Mouse (Mus musculus): ENCODE results near the gene Nup210l.
A peak's percentile ranks its signal among the peaks of the same experiment; 100 is the strongest.
"Not testable (repeated sequence)": the region's sequence is repeated elsewhere in the genome, so short reads cannot be mapped to it uniquely, and the experiment has no call there.

Nup210l gene

DNA sequence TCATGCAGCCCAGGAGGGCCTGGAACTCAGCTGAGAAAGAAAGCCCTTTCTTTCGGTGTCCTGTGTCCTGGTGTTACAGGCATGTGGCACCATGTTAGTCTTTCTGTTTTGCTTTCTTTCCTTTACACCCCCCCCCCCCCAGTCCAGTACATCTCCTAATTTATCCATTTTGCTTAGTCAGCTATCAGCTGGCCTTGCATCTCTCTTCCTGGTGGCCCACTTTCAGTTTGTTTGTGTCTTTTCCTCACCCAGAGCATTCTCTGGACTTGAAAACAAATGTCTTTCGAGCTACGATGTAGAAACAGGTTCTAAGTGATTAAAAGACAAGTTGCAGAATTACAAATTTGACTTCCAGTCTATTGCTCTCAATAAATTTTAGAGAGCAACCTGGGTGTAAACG, 118.5 kb downstream of the Nup210l start:
- DNase-seq (ENCODE audit: low read depth, low spot score) = no peak

- no peak for DNase-seq (ENCODE audit: low read depth, low spot score)
Measured at GRCm38 (mm10) chr3:90222941-90223340, 119.0 kb downstream of the Nup210l start.

DNA sequence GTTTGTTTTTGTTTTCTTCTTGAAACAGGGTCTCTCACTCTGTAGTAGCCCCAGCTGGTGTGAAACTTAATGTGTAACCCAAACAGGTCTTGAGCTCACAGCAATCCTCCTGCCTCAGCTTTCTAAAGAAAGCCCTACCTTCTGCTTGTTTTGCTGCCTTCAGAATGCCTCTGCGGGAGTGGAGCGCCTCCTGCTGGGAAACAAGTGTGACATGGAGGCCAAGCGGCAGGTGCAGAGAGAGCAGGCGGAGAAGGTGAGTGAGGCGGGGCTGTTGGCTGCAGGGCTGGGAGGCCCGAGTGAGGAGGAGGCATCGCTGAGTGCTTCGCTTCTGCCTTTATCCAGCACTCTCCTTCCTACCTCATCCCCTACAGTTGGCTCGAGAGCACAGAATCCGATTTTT, 120.4 kb downstream of the Nup210l start:
- peak; percentile 84 for DNase-seq (ENCODE audit: low read depth, low spot score)

DNA sequence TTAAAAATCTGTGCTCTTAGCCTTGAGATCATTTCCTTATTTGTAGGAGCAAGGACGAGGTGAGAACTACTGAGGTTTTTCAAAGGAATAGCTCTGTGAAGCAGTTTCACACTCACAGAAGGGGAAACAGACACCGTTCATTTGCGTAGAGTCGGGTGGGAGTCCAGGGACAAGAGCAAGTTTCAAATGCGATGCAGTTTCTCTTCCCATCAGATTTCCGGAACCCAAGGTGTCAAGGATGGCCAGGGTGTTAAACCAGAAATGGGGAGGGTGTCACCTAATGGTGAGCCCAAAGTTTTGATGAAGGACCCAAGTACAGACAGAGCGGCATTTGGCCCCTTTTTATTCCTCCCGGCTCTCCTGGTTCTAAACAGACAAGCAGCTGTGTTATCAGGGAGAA, 127.1 kb downstream of the Nup210l start:
- no peak for DNase-seq (ENCODE audit: low read depth, low spot score)

DNA sequence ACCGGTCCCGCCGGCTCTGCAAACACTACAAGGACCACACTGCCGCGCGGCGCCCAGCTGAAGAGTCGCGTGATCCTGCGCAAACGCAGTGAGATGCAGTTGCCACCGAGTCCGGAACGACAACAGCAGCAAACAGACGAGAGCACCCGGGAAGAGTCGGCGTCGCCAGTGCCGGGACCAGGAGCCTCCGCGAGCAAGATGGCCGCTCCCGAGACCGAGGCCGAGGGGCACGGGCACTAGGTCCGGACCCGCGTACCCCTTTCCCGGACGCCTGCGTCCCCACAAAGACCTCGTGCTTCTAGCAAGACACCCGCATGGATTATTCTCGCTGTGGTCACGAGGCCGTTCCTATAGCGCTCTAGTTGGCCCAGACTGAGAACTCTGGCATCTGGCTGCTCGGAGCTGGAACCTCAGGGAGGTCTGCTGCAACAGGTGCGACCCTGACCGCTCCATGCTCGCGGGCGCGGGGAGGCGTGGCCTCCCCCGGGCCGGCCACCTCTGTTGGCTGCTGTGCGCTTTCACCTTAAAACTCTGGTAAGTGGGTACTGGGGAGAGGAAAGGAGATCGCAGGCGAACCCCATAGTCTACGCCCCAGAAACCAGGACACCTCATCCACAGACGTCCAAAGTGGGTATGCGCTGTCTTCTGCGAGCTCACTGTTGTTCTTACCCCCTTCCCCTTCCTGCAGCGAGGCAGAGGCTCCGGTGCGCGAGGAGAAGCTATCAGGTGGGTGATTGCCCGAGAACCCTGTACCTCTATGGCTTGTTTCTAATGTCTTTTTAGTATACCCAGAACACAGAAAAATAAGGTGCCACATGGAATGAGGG, 127.8 kb downstream of the Nup210l start, which contains the start of gene Jtb:
Jtb (plus strand) TSS at position 91 of the 827 bp plus-strand sequence.
- DNase-seq (ENCODE audit: low read depth, low spot score) = peak; percentile 97

GRCm38 (mm10) chr3:90241251-90241650, 137.3 kb downstream of the Nup210l start:
- no peak for DNase-seq (ENCODE audit: low read depth, low spot score)

DNA sequence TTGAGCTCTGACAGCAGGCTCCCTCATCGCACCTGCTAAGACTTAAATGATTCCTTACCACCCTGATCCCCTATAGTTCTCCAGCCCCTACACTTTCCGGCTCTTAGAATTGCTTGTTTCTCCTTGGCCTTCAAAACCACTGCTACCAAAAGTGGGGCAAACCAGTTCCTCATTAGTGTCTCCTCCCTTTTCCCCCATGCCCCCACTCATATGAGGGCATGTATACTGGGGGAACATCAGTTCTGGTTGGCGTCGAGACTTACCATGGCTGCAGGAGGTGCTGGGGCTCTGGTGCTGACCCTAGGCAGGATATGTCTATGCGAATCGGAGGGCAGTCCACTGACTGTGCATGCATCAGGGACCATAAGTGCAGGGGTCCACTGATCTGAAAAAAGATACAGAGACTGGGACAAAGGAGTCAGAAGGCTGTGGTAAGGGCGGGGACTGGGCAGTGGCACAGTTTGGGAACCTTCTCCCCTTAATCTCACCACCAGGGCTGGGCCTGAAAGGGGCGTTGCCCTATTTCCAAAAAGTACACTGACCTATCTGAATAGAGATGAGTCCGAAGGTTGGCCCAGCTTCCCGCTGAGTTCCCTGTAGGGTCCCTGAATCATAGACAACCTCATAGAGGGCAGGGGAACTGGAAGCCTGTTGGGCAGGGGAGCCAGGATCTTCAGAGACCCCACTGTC, 137.9 kb downstream of the Nup210l start:
- DNase-seq (ENCODE audit: low read depth, low spot score) = no peak

- peak; percentile 83 for DNase-seq (ENCODE audit: low read depth, low spot score)
Measured at GRCm38 (mm10) chr3:90242984-90243775, 139.2 kb downstream of the Nup210l start, which contains the start of gene Creb3l4. Creb3l4 (minus strand) TSS chr3:90243512.

DNA sequence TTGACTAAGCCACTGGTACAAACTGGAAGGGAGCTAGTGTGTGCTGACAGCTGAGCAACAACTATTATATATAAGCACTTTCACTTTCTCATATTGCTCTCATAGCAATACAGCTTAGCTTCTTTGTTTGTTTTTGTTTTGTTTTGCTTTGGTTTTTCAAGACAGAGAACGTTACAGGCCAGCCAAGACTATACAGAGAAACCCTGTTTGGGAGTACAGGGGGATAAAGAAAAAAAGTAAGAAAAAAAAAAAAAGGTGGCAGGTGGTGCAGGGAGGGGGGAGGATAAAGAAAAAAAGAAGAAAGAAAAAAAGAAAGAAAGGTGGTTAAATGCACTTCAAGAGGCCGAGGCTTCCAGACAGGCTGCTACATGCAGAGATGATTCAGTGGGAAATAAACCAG, 141.5 kb downstream of the Nup210l start:
- no peak for DNase-seq (ENCODE audit: low read depth, low spot score)

- no peak for DNase-seq (ENCODE audit: low read depth, low spot score)
Measured at GRCm38 (mm10) chr3:90247630-90247959, 143.7 kb downstream of the Nup210l start.

DNA sequence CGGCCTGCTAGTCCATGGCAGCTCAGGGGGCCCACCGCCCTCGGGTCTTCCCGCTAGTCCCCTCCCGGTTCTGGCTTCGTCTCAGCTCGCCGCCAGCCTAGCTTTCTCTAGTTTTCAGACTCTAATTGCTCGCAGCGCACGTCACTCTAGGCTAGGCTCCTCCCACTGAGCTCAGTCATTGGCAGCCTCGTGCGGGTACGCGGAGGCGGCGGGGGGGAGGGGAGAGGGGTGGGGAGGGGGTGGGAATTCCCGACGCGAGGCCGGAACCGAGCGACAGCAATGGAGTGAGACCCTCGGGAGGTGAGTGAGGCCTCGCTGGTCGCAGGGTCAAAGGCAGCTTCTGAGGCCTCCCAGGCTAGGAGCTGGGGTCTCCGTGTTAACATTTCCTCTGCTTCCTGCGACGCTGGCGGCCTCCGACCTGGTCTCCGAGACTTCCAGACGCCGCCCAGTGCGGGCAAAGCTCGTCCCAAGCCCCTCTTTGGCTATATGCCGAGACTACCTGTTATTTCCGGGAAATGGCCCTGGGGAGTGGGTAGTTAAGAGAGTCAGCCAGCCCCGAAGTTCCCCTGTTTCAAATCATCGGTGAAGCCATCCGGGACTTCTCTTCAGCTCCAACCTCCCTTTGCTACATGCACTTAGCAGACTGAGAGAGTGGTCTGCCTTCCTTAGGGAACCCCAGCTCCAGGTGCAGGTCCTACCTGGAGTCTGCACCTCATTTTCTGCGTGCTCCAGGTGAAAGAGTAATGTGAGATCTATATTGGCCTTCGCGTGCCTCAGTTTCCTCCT, 144.2 kb downstream of the Nup210l start, which contains the start of gene Slc39a1:
Slc39a1 (plus strand) TSS at position 213 of the 786 bp plus-strand sequence.
- peak; percentile 95 for DNase-seq (ENCODE audit: low read depth, low spot score)

DNA sequence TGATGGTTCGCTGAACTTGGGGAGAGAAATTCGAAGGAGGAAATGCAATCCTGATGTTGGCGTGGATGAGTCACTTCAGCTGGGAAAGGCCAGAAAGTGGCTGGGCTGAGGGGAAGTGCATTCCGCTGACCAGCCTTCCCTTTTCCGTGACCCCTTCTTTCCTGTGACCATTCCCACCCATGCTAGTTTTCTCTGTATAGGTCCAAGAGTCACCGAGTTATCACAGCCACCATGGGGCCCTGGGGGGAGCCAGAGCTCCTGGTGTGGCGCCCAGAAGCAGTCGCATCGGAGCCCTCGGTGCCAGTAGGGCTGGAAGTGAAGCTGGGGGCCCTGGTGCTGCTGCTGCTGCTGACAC, 144.8 kb downstream of the Nup210l start:
- no peak for DNase-seq (ENCODE audit: low read depth, low spot score)

DNA sequence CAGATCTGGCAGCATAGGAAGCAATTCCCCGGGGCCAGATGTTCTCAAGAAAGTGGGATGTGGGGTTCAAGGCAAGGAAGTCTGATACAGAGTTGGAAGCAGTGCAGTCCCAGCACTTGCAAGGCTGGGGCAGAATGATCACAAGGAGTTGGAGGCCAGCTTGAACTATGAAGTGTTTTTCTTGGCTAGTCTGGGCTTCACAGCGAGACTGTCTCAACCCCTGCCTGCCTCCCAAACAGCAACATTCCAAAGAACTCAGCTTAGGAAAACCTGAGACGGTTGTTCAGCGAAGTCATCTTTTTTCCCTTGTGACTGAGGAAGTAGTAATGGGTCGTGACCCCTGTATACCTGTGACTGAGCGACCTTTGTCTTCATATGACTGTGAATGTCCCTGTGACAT, 146.9 kb downstream of the Nup210l start:
- no peak for DNase-seq (ENCODE audit: low read depth, low spot score)

DNA sequence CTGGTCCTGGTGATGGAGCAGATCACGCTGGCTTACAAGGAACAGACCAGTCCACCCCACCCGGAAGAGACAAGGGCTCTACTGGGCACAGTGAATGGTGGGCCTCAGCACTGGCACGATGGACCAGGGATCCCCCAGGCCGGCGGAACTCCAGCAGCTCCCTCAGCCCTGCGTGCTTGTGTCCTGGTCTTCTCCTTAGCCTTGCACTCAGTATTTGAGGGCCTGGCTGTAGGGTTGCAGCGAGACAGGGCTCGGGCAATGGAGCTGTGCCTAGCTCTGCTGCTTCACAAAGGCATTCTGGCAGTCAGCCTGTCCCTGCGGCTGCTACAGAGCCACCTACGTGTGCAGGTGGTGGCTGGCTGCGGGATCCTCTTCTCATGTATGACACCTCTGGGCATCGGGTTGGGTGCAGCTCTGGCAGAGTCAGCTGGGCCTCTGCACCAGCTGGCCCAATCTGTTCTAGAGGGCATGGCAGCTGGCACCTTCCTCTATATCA, 147.8 kb downstream of the Nup210l start:
- DNase-seq (ENCODE audit: low read depth, low spot score) = not testable (repeated sequence)

GRCm38 (mm10) chr3:90252659-90253058, 148.7 kb downstream of the Nup210l start:
- not testable (repeated sequence) for DNase-seq (ENCODE audit: low read depth, low spot score)

- not testable (repeated sequence) for DNase-seq (ENCODE audit: low read depth, low spot score)
Measured at GRCm38 (mm10) chr3:90253174-90253573, 149.2 kb downstream of the Nup210l start.

GRCm38 (mm10) chr3:90253653-90254418, 149.9 kb downstream of the Nup210l start, which contains the start of gene Crtc2:
Crtc2 (plus strand) TSS chr3:90254163.
- peak; percentile 98 for DNase-seq (ENCODE audit: low read depth, low spot score)

DNA sequence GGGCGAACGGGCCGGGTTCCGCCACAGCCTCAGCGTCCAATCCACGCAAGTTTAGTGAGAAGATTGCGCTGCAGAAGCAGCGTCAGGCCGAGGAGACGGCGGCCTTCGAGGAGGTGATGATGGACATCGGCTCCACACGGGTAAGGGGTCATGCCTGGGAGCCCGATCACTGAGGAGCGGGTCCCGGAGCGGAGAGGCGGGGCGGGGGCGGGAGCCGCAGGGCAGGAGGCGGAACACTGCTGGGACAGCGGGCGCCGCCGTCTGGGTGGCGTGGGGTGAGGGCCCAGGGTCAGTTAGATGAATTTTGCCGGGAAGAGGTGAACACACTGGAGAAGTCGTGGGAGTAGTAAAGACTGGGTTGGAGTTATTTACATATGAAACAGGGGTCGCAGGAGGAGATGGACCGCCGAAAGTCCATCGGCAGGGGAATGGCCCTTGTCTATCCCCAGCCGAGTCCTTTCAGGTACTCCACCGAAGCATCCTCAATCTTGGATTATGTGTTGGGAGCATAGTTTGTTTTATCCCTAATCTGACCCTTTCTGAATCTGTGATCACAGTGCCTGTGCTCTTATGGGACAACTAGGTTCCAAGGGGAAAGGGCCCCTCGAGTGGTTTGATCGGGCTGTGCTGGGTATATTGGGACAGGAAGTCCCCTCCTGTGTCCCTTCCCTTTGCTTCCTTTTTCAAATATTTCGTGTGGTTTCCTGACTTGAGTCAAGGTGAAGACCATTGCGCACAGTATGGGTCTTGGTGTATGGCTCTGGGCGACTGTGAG, 150.7 kb downstream of the Nup210l start:
- DNase-seq (ENCODE audit: low read depth, low spot score) = no peak

- DNase-seq (ENCODE audit: low read depth, low spot score) = no peak
Measured at GRCm38 (mm10) chr3:90255194-90255565, 151.2 kb downstream of the Nup210l start.

Data from ES-CJ7 (cell line).